Mouse (Mus musculus): ENCODE measurements at regions not wholly inside any gene's neighbourhood (a gene's known extent, or its start where the extent isn't known, plus 50 kb on each side); places are given as distances from the start of the nearest gene placed in this dataset.

GRCm38 (mm10) chr10:97368625-97369024 lies 110.8 kb upstream of the Dcn start:
- TF ChIP-seq POLR2A (IDR thresholded peaks at IDR 0.05; ENCODE audit: low read depth, low read length) (no peak), CTCF (IDR thresholded peaks at IDR 0.05; ENCODE audit: extremely low read depth, insufficient read length, insufficient replicate concordance, low read depth, low read length) (no peak)
